Mouse (Mus musculus): ENCODE results near the gene Ubn1. TPM values are rescaled to one million over a fixed set of nuclear protein-coding genes. Genes with fewer than 3 reads are reported as not detected.

Gene Ubn1
- polyA plus RNA-seq, 1 experiment from 2014 or later, result 16.0 TPM

DNA sequence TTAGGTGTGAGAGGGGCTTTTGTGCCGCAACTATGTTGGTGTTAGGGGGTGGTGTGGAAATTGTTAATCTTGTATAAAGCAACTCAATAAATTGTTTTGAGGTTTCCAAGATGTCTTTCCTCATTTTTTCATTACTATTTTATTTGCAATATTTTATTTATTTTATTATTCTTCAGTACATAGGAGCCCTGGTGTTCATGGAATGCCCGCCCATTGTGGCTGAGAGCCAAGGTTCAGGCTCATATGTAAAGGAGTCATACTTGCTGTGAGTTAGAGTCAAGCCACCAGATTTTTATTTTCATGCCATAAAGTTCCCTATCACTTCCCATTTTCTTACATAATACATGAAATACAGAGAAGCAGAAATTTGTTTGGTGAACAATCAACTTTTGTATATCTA lies 36.3 kb downstream of the Ubn1 start:
- no peak overlapping the region for H3K9ac ChIP-seq
- WGBS, result 100% methylated on average over 2 of the region's 2 CpGs
- H3K9me3 ChIP-seq, result no peaks in the 10 kb centered on the region
- H3K4me3 ChIP-seq, result no peak overlapping the region
- peaks cover 81% of the 10 kb centered on the region for H3K36me3 ChIP-seq
- no peaks in the 10 kb centered on the region for H3K27me3 ChIP-seq
- no peak overlapping the region for H3K27ac ChIP-seq
- no peak overlapping the region for H3K4me2 ChIP-seq
- H3K4me1 ChIP-seq (replicated peaks), result no peaks in the 10 kb centered on the region
- ATAC-seq (ENCODE audit: low FRiP score), result no peak

DNA sequence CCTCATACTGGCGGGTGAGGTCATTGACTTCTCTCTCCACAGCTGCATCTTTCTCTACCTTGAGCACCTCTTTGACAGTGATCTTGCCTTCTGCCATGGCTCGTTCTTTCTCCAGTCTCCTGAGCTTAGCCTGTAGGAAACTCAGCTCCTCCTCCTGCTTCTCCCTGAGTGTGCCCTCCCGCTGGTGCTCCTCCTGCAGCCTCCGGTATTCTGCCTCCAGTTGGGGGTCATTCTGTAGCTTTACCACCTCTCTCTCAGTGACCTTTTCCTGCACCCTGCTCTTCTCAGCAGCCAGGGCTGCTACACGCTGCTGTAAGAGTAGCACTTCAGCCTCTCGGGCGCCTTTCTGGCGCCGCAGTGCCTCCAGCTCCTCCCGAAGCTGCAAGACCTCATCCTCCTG lies 39.2 kb downstream of the Ubn1 start:
- no peaks in the 10 kb centered on the region for H3K27me3 ChIP-seq

DNA sequence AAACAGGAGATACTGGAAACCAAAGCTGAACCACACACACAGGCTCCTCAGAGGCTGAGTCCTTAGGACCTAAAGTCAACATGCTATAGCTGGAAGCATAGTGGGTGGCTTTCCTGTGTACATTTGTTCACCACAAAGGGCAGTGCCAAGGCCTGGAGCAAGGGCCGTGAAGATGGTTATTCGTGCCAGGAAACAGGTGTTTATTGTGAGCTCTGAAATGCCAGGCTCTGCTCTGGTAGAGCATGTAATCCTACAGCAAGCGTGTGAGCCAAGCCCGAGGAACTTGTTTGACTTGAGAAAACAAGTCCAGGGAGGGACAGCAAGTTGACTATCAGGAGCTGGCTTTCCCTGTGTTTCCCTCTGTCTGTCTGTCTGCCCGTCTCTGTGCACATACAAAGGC lies 43.4 kb downstream of the Ubn1 start:
- Histone ChIP-seq H3K27me3 (no peaks in the 10 kb centered on the region), H3K27ac (no peak overlapping the region), H3K4me2 (no peak overlapping the region), H3K4me1 (replicated peaks) (no peaks in the 10 kb centered on the region), H3K9me3 (no peaks in the 10 kb centered on the region), H3K36me3 (peaks cover 11% of the 10 kb centered on the region), H3K9ac (no peak overlapping the region), H3K4me3 (no peak overlapping the region)
- ATAC-seq (ENCODE audit: low FRiP score), result no peak
- 85% methylated on average over 5 of the region's 5 CpGs for WGBS

More for the DNA sequence above, 39.2 kb downstream of the Ubn1 start:
- H3K9me3 ChIP-seq, result no peaks in the 10 kb centered on the region
- no peak overlapping the region for H3K9ac ChIP-seq
- H3K4me1 ChIP-seq (replicated peaks), result no peaks in the 10 kb centered on the region
- H3K36me3 ChIP-seq, result peaks cover 54% of the 10 kb centered on the region
- no peak overlapping the region for H3K4me2 ChIP-seq
- no peak overlapping the region for H3K4me3 ChIP-seq
- ATAC-seq (ENCODE audit: low FRiP score), result no peak
- 75% methylated on average over 10 of the region's 10 CpGs for WGBS
- H3K27ac ChIP-seq, result no peak overlapping the region

DNA sequence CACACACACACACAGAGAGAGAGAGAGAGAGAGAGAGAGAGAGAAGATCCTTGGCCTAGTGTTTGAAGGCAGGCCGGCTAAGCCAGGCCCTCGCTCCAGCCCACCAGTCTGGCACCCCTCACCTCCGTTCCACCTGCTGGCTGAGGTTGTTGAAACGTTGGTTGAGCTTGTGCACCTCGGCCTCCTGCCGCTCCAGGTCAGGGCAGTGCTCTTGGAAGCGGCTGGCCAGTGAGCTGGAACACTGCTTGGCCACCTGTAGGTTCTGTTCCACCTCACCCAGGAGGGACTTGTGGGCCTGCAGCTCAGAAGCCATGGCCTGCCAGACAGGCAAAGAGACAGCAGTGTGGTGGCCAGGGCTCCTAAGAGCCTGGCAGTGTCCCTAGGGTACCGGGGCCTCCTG lies 46.6 kb downstream of the Ubn1 start:
- ATAC-seq (ENCODE audit: low FRiP score), result no peak
- H3K4me1 ChIP-seq (replicated peaks), result no peaks in the 10 kb centered on the region

DNA sequence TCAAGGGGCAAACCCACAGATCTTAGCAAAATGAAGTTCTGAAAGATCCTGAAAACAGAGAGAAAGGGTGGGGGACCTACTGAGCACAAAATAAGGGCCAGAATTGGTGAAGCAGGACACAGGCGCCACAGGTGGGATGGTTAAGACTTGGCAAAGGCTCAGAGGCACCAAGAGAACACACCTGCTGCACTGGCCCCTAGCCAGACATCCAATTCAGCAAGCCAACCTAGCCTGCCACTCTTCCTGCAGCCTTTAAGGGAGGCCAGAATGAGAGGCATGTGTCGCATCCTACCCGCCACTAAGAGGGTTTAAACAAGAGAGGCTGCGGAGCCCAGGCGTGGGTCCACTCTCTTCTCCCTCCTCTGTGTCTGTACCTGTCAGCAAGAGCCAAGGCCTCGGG lies 51.1 kb downstream of the Ubn1 start:
- no peak overlapping the region for H3K9ac ChIP-seq
- H3K4me3 ChIP-seq, result no peak overlapping the region
- no peaks in the 10 kb centered on the region for H3K27me3 ChIP-seq
- ATAC-seq (ENCODE audit: low FRiP score), result no peak
- H3K4me1 ChIP-seq (replicated peaks), result no peaks in the 10 kb centered on the region
- WGBS, result 79% methylated on average over 6 of the region's 6 CpGs
- no peaks in the 10 kb centered on the region for H3K36me3 ChIP-seq
- no peak overlapping the region for H3K4me2 ChIP-seq
- no peaks in the 10 kb centered on the region for H3K9me3 ChIP-seq
- H3K27ac ChIP-seq, result no peak overlapping the region

More for the DNA sequence above, 46.6 kb downstream of the Ubn1 start:
- no peaks in the 10 kb centered on the region for H3K27me3 ChIP-seq
- H3K9ac ChIP-seq, result no peak overlapping the region
- no peak overlapping the region for H3K4me2 ChIP-seq
- H3K27ac ChIP-seq, result no peak overlapping the region
- no peaks in the 10 kb centered on the region for H3K9me3 ChIP-seq
- WGBS, result 81% methylated on average over 8 of the region's 8 CpGs
- no peaks in the 10 kb centered on the region for H3K36me3 ChIP-seq
- no peak overlapping the region for H3K4me3 ChIP-seq

DNA sequence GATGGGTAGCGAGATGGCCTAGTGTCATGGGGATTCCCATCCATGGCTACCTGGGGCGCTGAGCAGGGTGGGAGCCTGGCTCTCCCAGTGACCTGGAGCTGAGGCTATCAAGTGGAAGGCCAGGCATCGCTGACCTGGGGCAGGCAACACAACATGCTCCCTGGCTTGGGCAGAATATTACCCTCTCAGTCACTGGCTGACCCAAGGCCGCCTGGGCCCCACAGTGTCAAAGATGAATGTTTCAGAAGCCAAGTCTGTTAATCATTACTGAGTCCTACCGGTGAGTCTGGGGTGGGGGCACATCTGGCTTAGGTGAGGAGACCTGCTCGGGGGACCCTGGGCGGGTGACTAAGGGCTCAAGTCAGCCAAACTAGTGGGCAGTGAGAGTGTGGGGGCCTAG lies 60.0 kb downstream of the Ubn1 start:
- H3K4me1 ChIP-seq (replicated peaks), result no peaks in the 10 kb centered on the region
- no peaks in the 10 kb centered on the region for H3K27me3 ChIP-seq
- no peaks in the 10 kb centered on the region for H3K9me3 ChIP-seq
- 74% methylated on average over 7 of the region's 7 CpGs for WGBS
- no peak for ATAC-seq (ENCODE audit: low FRiP score)
- no peak overlapping the region for H3K27ac ChIP-seq
- no peak overlapping the region for H3K9ac ChIP-seq
- H3K4me3 ChIP-seq, result no peak overlapping the region
- H3K36me3 ChIP-seq, result no peaks in the 10 kb centered on the region
- H3K4me2 ChIP-seq, result no peak overlapping the region

DNA sequence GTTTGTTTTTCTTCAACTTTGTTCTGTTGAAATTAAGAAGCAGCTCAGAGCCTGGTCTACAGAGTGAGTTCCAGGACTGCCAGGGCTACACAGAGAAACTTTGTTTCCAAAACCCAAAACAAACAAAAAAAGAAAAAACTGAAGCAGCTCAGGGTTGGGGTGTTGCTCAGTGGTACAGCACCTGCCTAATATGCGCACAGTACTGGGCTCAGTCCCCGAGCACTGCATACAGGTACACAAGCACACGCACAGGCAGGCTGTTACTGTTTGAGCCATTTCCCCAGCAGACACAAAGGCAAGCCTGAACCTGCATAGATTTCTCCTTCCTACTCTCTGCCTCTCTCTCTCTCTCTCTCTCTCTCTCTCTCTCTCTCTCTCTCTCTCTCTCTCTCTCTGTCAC lies 61.2 kb downstream of the Ubn1 start:
- Histone ChIP-seq H3K27ac (no peak overlapping the region), H3K4me3 (no peak overlapping the region), H3K27me3 (no peaks in the 10 kb centered on the region), H3K4me2 (no peak overlapping the region), H3K4me1 (replicated peaks) (no peaks in the 10 kb centered on the region), H3K36me3 (no peaks in the 10 kb centered on the region), H3K9ac (no peak overlapping the region), H3K9me3 (no peaks in the 10 kb centered on the region)
- WGBS, result 96% methylated on average over 3 of the region's 3 CpGs
- no peak for ATAC-seq (ENCODE audit: low FRiP score)

DNA sequence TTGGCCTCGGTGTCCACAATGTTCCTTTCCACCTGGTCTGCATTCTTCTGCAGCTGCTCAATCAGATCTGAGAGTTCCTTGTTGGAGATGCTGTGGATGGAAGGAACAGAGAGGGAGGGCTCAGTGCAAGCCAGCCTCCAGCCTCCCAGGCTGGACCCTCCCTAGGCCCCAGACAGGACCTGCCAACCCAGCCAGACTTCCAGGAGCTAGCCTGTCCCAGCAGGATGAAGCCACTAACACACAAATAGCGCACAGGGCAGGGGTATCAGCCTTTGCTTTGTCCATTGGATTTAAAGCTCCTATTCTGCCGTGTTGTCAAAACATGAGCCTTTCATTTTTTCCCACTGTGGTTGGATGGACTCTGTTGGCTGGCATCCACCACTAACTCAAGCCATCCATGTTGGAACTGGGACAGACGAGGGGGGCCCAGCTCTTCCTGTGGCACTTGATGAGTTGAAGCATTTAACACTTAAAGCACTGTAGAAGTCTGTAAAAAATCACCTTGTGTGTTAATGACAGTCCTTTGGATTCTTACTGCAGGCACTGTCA lies 63.2 kb downstream of the Ubn1 start:
- ATAC-seq (ENCODE audit: low FRiP score), result no peak
- H3K36me3 ChIP-seq, result no peaks in the 10 kb centered on the region

DNA sequence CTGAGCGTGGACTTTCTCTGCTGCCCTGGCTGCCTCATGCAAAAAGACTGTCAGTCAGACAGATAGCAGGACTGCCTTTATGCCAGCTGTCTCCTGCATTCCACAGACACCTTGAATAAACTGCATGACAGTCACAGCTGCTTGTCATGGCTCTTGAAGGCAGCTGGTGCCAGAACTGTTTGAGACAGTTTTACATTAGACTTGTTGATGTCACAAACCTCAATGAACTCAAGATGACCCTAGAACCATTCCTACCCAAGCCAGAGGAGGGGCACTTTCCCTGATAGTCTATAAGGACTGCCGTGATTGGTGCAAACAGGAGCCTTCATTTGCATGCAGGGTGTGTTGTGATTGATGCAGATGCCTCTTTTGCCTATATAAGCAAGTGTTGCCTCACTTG lies 63.7 kb downstream of the Ubn1 start:
- H3K4me2 ChIP-seq, result no peak overlapping the region
- no peaks in the 10 kb centered on the region for H3K27me3 ChIP-seq
- H3K27ac ChIP-seq, result no peak overlapping the region
- H3K4me3 ChIP-seq, result no peak overlapping the region
- no peak for ATAC-seq (ENCODE audit: low FRiP score)
- WGBS, result 67% methylated on average over 2 of the region's 2 CpGs
- H3K4me1 ChIP-seq (replicated peaks), result no peaks in the 10 kb centered on the region
- H3K9ac ChIP-seq, result no peak overlapping the region
- H3K9me3 ChIP-seq, result no peaks in the 10 kb centered on the region
- no peaks in the 10 kb centered on the region for H3K36me3 ChIP-seq

More for the DNA sequence above, 63.2 kb downstream of the Ubn1 start:
- no peak overlapping the region for H3K4me2 ChIP-seq
- no peak overlapping the region for H3K9ac ChIP-seq
- WGBS, result 78% methylated on average over 4 of the region's 4 CpGs
- no peak overlapping the region for H3K27ac ChIP-seq
- no peak overlapping the region for H3K4me3 ChIP-seq
- no peaks in the 10 kb centered on the region for H3K4me1 ChIP-seq (replicated peaks)
- no peaks in the 10 kb centered on the region for H3K27me3 ChIP-seq
- H3K9me3 ChIP-seq, result no peaks in the 10 kb centered on the region

DNA sequence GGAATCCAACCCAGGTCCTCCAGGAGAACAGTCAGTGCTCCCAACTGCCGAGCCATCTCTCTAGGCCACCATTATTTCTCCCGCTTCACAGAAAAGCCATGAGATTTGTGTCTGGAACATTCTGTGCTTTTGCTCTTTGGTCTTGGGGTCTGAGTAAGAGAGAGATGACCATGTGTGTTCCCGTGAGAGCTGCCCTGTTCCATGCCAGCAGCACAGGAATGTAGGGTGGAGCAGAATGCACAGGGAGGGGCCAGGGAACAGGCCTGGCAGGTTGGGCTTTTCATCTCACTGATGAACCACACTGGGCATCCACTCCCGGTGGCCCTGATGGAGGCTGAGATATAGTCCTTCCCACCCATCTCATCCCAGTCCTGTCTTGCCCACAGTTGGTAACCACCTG lies 69.5 kb downstream of the Ubn1 start:
- peaks cover 4% of the 10 kb centered on the region; the same call in 1 of the 2 replicates for H3K4me1 ChIP-seq (replicated peaks)
- no peaks in the 10 kb centered on the region for H3K36me3 ChIP-seq
- WGBS, result 80% methylated on average over 4 of the region's 4 CpGs

DNA sequence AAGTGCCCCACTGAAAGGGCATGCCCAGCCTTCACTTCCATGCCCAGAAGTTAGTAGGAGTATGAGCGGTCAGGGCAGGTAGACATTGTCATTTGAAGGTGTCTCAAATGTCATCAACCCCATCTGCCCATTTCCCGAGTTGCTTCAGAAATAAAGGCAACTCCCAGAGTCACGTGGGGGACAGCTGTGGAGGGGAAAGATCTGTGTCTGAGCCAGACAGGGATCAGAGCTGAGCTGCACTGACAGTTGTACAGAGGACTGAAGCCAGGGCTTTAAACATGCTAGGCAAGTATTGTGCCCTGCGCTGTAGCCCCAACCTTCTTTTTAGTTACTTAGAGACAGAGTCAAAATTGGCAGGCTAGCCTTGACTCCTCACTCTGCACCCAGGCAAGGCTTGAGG lies 70.0 kb downstream of the Ubn1 start:
- no peaks in the 10 kb centered on the region for H3K36me3 ChIP-seq
- 81% methylated on average over 4 of the region's 4 CpGs for WGBS
- H3K4me3 ChIP-seq, result no peak overlapping the region
- no peak overlapping the region for H3K4me2 ChIP-seq
- no peaks in the 10 kb centered on the region; the same call in 1 of the 2 replicates for H3K9me3 ChIP-seq
- ATAC-seq (ENCODE audit: low FRiP score), result no peak
- H3K27me3 ChIP-seq, result peaks cover 17% of the 10 kb centered on the region
- H3K27ac ChIP-seq, result no peak overlapping the region
- peaks cover 4% of the 10 kb centered on the region; the same call in 1 of the 2 replicates for H3K4me1 ChIP-seq (replicated peaks)
- no peak overlapping the region for H3K9ac ChIP-seq

More for the DNA sequence above, 69.5 kb downstream of the Ubn1 start:
- no peak overlapping the region for H3K9ac ChIP-seq
- no peak for ATAC-seq (ENCODE audit: low FRiP score)
- H3K27me3 ChIP-seq, result peaks cover 17% of the 10 kb centered on the region
- H3K9me3 ChIP-seq, result no peaks in the 10 kb centered on the region; the same call in 1 of the 2 replicates
- no peak overlapping the region for H3K27ac ChIP-seq
- no peak overlapping the region for H3K4me3 ChIP-seq
- no peak overlapping the region for H3K4me2 ChIP-seq

DNA sequence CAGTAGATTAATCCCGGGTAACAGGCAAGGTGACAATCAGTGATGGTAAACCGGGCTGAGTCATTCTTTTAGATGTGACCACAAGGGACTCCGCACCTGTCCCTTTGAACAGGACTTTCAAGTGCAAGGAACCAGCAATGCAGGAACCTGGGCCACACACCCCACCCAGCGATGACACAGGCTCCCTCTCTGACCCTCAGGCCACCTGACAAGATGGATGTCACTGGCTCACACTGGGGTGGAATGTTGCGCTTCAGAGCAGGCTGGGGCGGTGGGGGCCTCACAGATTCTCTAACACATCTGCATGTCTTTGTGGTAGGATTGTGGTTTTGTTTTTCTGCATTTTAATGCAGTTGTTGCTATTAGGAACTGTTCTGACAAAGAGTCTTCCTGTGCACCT lies 73.6 kb downstream of the Ubn1 start:
- Histone ChIP-seq H3K4me1 (replicated peaks) (peaks cover 4% of the 10 kb centered on the region; the same call in 1 of the 2 replicates), H3K27me3 (peaks cover 20% of the 10 kb centered on the region), H3K4me2 (no peak overlapping the region), H3K9ac (no peak overlapping the region), H3K27ac (no peak overlapping the region), H3K9me3 (no peaks in the 10 kb centered on the region; the same call in 1 of the 2 replicates), H3K36me3 (no peaks in the 10 kb centered on the region), H3K4me3 (no peak overlapping the region)
- ATAC-seq (ENCODE audit: low FRiP score), result no peak
- WGBS, result 68% methylated on average over 6 of the region's 6 CpGs

DNA sequence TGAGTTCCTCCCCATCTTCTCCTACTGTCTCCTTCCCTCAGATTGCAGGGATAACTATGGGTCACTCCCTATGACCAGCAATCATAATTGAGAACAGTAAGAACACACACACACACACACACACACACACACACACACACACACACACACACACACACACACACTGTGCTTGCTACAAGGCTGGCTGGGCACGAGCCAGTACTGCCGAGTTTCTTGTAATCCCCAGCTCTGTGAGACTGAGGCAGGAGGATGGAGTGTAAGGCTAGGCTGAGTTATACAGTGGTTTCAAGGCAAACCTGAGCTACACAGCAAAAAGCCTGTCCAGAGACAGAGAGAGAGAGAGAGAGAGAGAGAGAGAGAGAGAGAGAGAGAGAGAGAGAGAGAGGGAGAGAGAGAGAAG lies 80.3 kb downstream of the Ubn1 start:
- 66% methylated on average over 2 of the region's 2 CpGs for WGBS
- H3K36me3 ChIP-seq, result no peaks in the 10 kb centered on the region
- ATAC-seq (ENCODE audit: low FRiP score), result no peak
- no peak overlapping the region for H3K27ac ChIP-seq
- peaks cover 16% of the 10 kb centered on the region for H3K4me1 ChIP-seq (replicated peaks)
- no peaks in the 10 kb centered on the region for H3K9me3 ChIP-seq
- H3K4me3 ChIP-seq, result no peak overlapping the region
- H3K9ac ChIP-seq, result no peak overlapping the region
- peaks cover 67% of the 10 kb centered on the region for H3K27me3 ChIP-seq
- no peak overlapping the region for H3K4me2 ChIP-seq
